Mouse (Mus musculus) heart, adult 18-20 months (tissue): Measurements from ENCODE around the gene Tbx21. TPM values are rescaled to one million over a fixed set of nuclear protein-coding genes. Genes with fewer than 3 reads are reported as not detected.

Experiments
- DNase-seq, 2 experiments: peaks; one replicate each; pipeline ENCODE4 v3.0.0; 2021 to 2022; ENCODE audit warnings: mixed read lengths in 1 of 2
- total RNA-seq, 2 experiments: library from RNA; stranded (reverse); gene quantifications; 2 replicates each; pipeline ENCODE4 v1.2.3; 2021

Tbx21 gene
- total RNA-seq, 2 experiments from 2014 or later, result 0.10 to 0.41 TPM

GRCm38 (mm10) chr11:97083401-97084140, 31.6 kb downstream of the Tbx21 start:
- DNase-seq, result peak in 1 of 2 experiments; percentile 13

- DNase-seq, result peak; percentile 37 to 62
Observed at GRCm38 (mm10) chr11:97082977-97083376, 32.2 kb downstream of the Tbx21 start.

GRCm38 (mm10) chr11:97080291-97080690, 34.8 kb downstream of the Tbx21 start:
- no peak for DNase-seq

- no peak for DNase-seq
Observed at GRCm38 (mm10) chr11:97078751-97079150, 36.4 kb downstream of the Tbx21 start.

GRCm38 (mm10) chr11:97074235-97074634, 40.9 kb downstream of the Tbx21 start:
- no peak for DNase-seq

GRCm38 (mm10) chr11:97072533-97072932, 42.6 kb downstream of the Tbx21 start:
- peak; percentile 22 to 60 for DNase-seq

- DNase-seq, result peak; percentile 37 to 55
Observed at GRCm38 (mm10) chr11:97071129-97071528, 44.0 kb downstream of the Tbx21 start.

- DNase-seq, result no peak
Observed at GRCm38 (mm10) chr11:97069770-97070169, 45.4 kb downstream of the Tbx21 start.

GRCm38 (mm10) chr11:97069333-97069732, 45.8 kb downstream of the Tbx21 start:
- DNase-seq, result no peak

GRCm38 (mm10) chr11:97066656-97067360, 48.3 kb downstream of the Tbx21 start:
- DNase-seq, result no peak

GRCm38 (mm10) chr11:97065538-97066295, 49.4 kb downstream of the Tbx21 start:
- no peak for DNase-seq

GRCm38 (mm10) chr11:97063921-97064295, 51.2 kb downstream of the Tbx21 start:
- no peak for DNase-seq

GRCm38 (mm10) chr11:97063274-97063920, 51.7 kb downstream of the Tbx21 start:
- DNase-seq, result no peak

- peak in 1 of 2 experiments; percentile 17 for DNase-seq
Observed at GRCm38 (mm10) chr11:97052219-97052646, 62.9 kb downstream of the Tbx21 start.

- DNase-seq, result no peak
Observed at GRCm38 (mm10) chr11:97050944-97051586, 64.1 kb downstream of the Tbx21 start.

GRCm38 (mm10) chr11:97050216-97050943, 64.8 kb downstream of the Tbx21 start, which contains the start of gene Osbpl7:
Osbpl7 (plus strand) TSS chr11:97050628.
- DNase-seq, result peak; percentile 80 to 85

GRCm38 (mm10) chr11:97049492-97050085, 65.5 kb downstream of the Tbx21 start:
- DNase-seq, result no peak

GRCm38 (mm10) chr11:97048090-97048650, 67.0 kb downstream of the Tbx21 start:
- DNase-seq, result no peak
